Mouse (Mus musculus) kidney, adult 2 months (tissue): ENCODE results near the gene Qser1.

Experiments used
- CTCF ChIP-seq: fragments of 200-500 bp; conservative IDR thresholded peaks from 2 replicates; pipeline ENCODE4 v1.5.1; 2011; ENCODE audit warnings: low read depth, mild to moderate bottlenecking, control low read depth, low read length, moderate library complexity, mixed read lengths; ENCODE audit not compliant: insufficient read depth, insufficient read length
- POLR2A ChIP-seq: fragments of 200-500 bp; IDR thresholded peaks from one replicate; pipeline ENCODE4 v1.6.1; 2011; ENCODE audit warnings: low read depth, low read length, control low read depth

DNA sequence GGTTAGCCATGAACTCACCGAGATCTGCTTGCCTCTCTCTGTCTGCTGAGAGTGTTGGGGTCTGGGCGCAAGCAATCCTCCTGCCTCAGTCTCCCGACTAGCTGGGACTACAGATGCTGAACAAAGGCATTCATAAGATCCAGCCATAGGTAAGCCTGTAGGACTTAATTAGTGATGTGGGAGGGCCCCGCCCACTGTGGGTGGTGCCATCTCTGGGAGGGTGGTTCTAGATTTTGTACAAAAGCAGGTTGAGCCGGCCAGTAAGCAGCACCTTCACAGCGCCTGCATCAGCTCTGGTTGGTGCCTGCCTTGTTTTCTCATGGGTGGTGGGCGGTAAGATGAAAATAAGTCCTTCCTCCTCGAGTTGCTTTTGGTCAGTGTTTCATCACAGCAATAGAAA lies 70.3 kb downstream of the Qser1 start:
- TF ChIP-seq POLR2A (no peak), CTCF (no peak)
